Mouse (Mus musculus) limb, embryonic 13.5 days (tissue): ENCODE results near the gene Dusp12. TPM values are rescaled to one million over a fixed set of nuclear protein-coding genes. Genes with fewer than 3 reads are reported as not detected.
A peak's percentile ranks its signal among the peaks of the same experiment; 100 is the strongest.

Experiments used
- ATAC-seq: fragments of 200-750 bp; cut with Nextera tagmentation; 2 replicates; pipeline ENCODE4 v1.8.0; 2017; ENCODE audit warnings: low read depth, moderate number of reproducible peaks, moderate TSS enrichment; ENCODE audit not compliant: low FRiP score
- H3K27ac ChIP-seq: fragments of 300-500 bp; sonication (generic); 2 replicates; pipeline ENCODE4 v1.5.1; 2015; ENCODE audit warnings: inconsistent platforms, mild to moderate bottlenecking, moderate library complexity
- H3K27me3 ChIP-seq: fragments of 300-500 bp; sonication (generic); 2 replicates; pipeline ENCODE4 v1.6.1; 2015; ENCODE audit warnings: mild to moderate bottlenecking, inconsistent platforms
- H3K36me3 ChIP-seq: fragments of 300-500 bp; sonication (generic); 2 replicates; pipeline ENCODE4 v1.6.1; 2015; ENCODE audit warnings: inconsistent platforms, mild to moderate bottlenecking, moderate library complexity
- H3K4me1 ChIP-seq: fragments of 300-500 bp; sonication (generic); 2 replicates; pipeline ENCODE4 v1.6.1; 2015; ENCODE audit warnings: inconsistent platforms
- H3K4me2 ChIP-seq: fragments of 300-500 bp; sonication (generic); replicated peaks from 2 replicates; pipeline ENCODE4 v1.6.1; 2015; ENCODE audit warnings: inconsistent platforms, mild to moderate bottlenecking, moderate library complexity
- H3K4me3 ChIP-seq: fragments of 300-500 bp; sonication (generic); 2 replicates; pipeline ENCODE4 v1.5.1; 2015; ENCODE audit warnings: moderate library complexity, mild to moderate bottlenecking, inconsistent platforms
- H3K9ac ChIP-seq: fragments of 300-500 bp; sonication (generic); 2 replicates; pipeline ENCODE4 v1.6.1; 2015; ENCODE audit warnings: mild to moderate bottlenecking, inconsistent platforms
- H3K9me3 ChIP-seq: fragments of 300-500 bp; sonication (generic); 2 replicates; pipeline ENCODE4 v1.6.1; 2016; ENCODE audit warnings: inconsistent platforms
- WGBS: fragments of 180-500 bp; shearing (Covaris S2); methylation state at CpG from one replicate; pipeline ENCODE4 v1.1.7; 2015; 5-methylcytosine and 5-hydroxymethylcytosine counted together
- polyA plus RNA-seq: library from polyadenylated mRNA; unstranded; fragments of >200 nt; fragmentation: Nextera tagmentation; extraction: Ambion mirVana; gene quantifications from 2 replicates; pipeline ENCODE4 v1.2.1, GENCODE M21; 2015

Gene Dusp12
- polyA plus RNA-seq, 1 experiment from 2014 or later, result 50.5 TPM

DNA sequence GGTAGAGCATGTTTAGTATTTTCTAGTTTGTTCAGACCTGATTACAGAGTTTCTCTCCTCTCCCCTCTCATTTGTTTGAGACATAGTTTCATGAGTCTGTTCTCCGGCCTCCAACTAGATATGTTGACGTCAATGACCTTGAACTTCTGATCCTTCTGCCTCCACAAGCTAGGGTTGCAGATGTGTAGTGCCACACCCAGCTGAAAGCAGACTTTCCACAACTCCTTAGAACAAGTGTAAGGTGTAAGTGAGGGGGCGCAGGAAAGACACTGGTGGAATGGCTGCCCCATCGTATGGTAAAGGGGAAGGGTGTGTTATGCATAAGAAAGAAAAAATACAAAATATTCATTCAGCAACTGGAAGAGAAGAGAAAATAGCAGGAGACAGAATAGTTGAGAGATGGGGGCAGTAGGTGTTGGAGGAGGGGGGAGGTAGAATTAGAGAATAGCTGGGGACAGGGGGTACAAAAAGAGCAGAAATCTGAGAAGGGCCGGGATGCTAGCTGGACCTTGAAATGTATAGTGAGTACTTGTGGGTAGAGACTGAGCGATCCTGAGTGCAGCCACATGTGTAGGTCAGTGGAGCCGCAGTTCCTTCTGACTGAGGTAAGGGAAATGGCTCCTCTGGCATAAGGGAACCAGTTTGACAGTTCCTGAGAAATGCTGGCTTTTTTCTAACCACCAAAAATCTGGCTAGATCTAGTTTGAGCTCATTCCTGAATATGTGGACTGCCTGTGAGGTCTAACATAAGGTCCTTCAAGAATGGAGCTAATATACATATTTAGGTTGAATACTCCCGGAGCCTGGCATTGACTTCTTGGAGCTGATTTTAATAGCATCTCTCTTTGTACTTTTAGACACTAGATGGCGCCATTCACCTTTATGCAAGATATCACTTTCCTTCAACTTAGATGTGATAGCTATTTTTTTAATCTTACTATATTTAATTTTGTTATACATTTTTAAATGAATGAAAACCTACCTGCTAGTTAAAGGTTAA, 9.6 kb upstream of the Dusp12 start:
- no peak for ATAC-seq
- no peaks in the 10 kb centered on the region for H3K36me3 ChIP-seq
- no peak overlapping the region for H3K4me2 ChIP-seq
- H3K27ac ChIP-seq, result no peak overlapping the region
- H3K27me3 ChIP-seq, result peaks cover 8% of the 10 kb centered on the region; the same call in 1 of the 2 replicates
- no peaks in the 10 kb centered on the region for H3K4me1 ChIP-seq
- 60% methylated on average over 9 of the region's 9 CpGs for WGBS
- no peaks in the 10 kb centered on the region; the same call in 1 of the 2 replicates for H3K9me3 ChIP-seq
- no peak overlapping the region for H3K4me3 ChIP-seq
- no peak overlapping the region for H3K9ac ChIP-seq

- no peaks in the 10 kb centered on the region for H3K36me3 ChIP-seq
- WGBS, result 55% methylated on average over 1 of the region's 1 CpGs
- no peaks in the 10 kb centered on the region for H3K27me3 ChIP-seq
- ATAC-seq, result no peak
- H3K4me3 ChIP-seq, result no peak overlapping the region
- no peaks in the 10 kb centered on the region for H3K4me1 ChIP-seq
- H3K9me3 ChIP-seq, result no peaks in the 10 kb centered on the region; the same call in 1 of the 2 replicates
- H3K4me2 ChIP-seq, result no peak overlapping the region
- H3K27ac ChIP-seq, result no peak overlapping the region
- H3K9ac ChIP-seq, result no peak overlapping the region
Measured at GRCm38 (mm10) chr1:170892279-170892678, 6.9 kb upstream of the Dusp12 start.

- no peaks in the 10 kb centered on the region for H3K4me1 ChIP-seq
- no peak overlapping the region for H3K4me3 ChIP-seq
- H3K27me3 ChIP-seq, result no peaks in the 10 kb centered on the region
- WGBS, result 57% methylated on average over 2 of the region's 2 CpGs
- no peaks in the 10 kb centered on the region for H3K36me3 ChIP-seq
- H3K27ac ChIP-seq, result no peak overlapping the region
- H3K9ac ChIP-seq, result no peak overlapping the region
- no peak for ATAC-seq
- no peak overlapping the region for H3K4me2 ChIP-seq
- no peaks in the 10 kb centered on the region; the same call in 1 of the 2 replicates for H3K9me3 ChIP-seq
Measured at GRCm38 (mm10) chr1:170891646-170892045, 6.3 kb upstream of the Dusp12 start.

DNA sequence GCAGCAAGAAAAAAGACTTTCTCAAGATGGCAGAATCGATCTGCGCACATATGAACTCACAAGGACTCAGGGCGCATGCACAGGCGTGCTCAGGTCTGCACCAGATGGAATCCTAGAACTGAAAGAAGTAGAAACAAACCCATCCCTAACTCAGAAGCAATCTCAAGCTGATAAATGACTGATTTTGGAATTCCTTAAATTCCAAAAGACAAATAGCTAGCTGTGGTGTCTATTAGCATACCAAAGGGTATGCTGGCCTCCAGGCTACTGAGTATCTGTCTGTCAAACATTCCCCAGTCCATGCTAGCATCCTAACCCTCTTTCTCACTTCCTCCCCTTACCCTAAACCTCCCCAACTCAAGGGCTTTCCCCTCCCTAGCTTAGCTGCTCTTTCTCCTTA, 4.0 kb upstream of the Dusp12 start:
- WGBS, result 62% methylated on average over 4 of the region's 4 CpGs
- Histone ChIP-seq H3K4me3 (no peak overlapping the region), H3K27me3 (no peaks in the 10 kb centered on the region), H3K4me2 (no peak overlapping the region), H3K4me1 (peaks cover 3% of the 10 kb centered on the region), H3K9me3 (no peaks in the 10 kb centered on the region), H3K27ac (no peak overlapping the region), H3K36me3 (no peaks in the 10 kb centered on the region), H3K9ac (no peak overlapping the region)
- ATAC-seq, result no peak

- H3K36me3 ChIP-seq, result peaks cover 10% of the 10 kb centered on the region
- H3K9me3 ChIP-seq, result no peaks in the 10 kb centered on the region
- no peak overlapping the region for H3K4me2 ChIP-seq
- 17% methylated on average over 6 of the region's 6 CpGs for WGBS
- no peaks in the 10 kb centered on the region for H3K27me3 ChIP-seq
- peak overlapping the region; percentile 4; the same call in 1 of the 2 replicates for H3K9ac ChIP-seq
- H3K4me3 ChIP-seq, result no peak overlapping the region
- H3K27ac ChIP-seq, result no peak overlapping the region
- no peak for ATAC-seq
- H3K4me1 ChIP-seq, result peaks cover 15% of the 10 kb centered on the region
Measured at GRCm38 (mm10) chr1:170886044-170886458, 711 bp upstream of the Dusp12 start.

DNA sequence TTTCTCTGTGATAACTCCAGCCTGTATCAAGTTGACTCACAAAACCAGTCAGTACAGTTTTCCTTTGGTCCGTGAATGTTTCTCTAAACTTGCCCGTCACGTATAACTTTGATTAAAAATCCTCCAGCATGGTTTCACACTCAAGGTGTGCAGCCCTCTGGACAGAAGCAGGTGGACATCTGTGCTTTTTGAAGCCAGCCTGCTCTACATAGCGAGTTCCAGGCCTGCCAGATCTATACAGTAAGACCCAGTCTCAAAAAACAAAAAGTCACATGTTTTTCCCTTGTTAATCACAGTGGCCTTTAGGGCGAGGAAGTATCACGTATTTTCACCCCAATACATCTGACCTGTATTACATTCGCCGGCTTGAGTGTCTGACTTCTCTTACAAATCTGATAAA, 950 bp downstream of the Dusp12 start:
- ATAC-seq, result no peak
- peaks cover 15% of the 10 kb centered on the region for H3K4me1 ChIP-seq
- WGBS, result 18% methylated on average over 8 of the region's 8 CpGs
- no peak overlapping the region for H3K27ac ChIP-seq
- H3K4me3 ChIP-seq, result peak overlapping the region; percentile 84
- peak overlapping the region; percentile 91 for H3K9ac ChIP-seq
- no peaks in the 10 kb centered on the region for H3K27me3 ChIP-seq
- H3K36me3 ChIP-seq, result peaks cover 25% of the 10 kb centered on the region
- H3K9me3 ChIP-seq, result no peaks in the 10 kb centered on the region
- H3K4me2 ChIP-seq, result peak overlapping the region; percentile 75

DNA sequence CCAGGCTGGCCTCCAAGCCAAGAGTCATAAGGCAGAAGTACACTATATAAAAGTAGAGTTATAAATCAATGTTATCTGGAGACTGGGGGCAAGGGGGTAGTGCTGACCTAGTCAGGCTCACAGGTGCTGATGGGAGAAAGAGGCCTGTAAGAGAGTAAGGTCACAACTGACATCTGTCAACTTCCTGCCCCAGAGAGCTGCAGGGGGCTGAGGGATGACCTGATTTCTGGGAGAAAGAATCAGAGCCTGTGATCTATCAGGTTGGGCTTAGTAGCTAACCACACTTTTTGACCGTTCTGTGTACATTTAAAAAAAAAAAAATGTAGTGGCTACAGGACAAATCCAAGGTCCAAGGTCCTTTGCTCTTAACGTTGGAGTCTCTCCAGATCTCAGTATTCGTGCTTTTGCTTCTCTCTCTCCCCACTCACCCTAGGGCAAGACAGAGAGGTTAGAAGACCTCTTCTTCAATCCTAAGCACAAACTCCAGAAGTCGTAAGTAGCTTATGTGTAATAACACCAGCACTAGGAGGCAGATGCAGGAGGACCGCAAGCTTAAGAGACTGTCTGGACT, 2.3 kb downstream of the Dusp12 start:
- Histone ChIP-seq H3K9me3 (no peaks in the 10 kb centered on the region), H3K9ac (no peak overlapping the region), H3K4me1 (peaks cover 15% of the 10 kb centered on the region), H3K27me3 (no peaks in the 10 kb centered on the region), H3K36me3 (peaks cover 34% of the 10 kb centered on the region), H3K27ac (no peak overlapping the region), H3K4me2 (no peak overlapping the region), H3K4me3 (no peak overlapping the region)
- 83% methylated on average over 5 of the region's 5 CpGs for WGBS
- no peak for ATAC-seq

GRCm38 (mm10) chr1:170876906-170877305, 8.4 kb downstream of the Dusp12 start:
- no peaks in the 10 kb centered on the region for H3K9me3 ChIP-seq
- no peak overlapping the region for H3K27ac ChIP-seq
- H3K36me3 ChIP-seq, result peaks cover 77% of the 10 kb centered on the region
- H3K4me2 ChIP-seq, result no peak overlapping the region
- WGBS, result 91% methylated on average over 5 of the region's 5 CpGs
- no peaks in the 10 kb centered on the region for H3K27me3 ChIP-seq
- H3K9ac ChIP-seq, result no peak overlapping the region
- no peak for ATAC-seq
- no peak overlapping the region for H3K4me3 ChIP-seq
- no peaks in the 10 kb centered on the region for H3K4me1 ChIP-seq

DNA sequence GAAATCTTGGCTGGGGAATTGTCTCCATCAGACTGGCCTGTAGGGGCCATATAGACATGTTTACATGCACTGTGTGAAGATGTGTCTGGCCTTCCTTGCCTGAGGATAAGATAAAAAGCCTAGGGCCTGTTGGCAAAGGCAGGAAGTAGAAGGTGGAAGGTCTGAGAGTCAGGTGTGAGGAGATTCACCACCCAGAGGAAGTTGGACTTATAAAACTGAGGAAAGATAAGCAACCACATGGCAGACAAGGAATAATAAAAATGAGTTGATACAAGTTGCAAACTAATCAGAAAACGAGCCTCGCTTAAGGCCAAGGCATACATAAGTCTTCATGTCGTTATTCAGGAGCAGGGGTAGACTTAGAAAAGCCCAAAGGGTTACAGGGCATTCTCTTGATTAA, 9.7 kb downstream of the Dusp12 start:
- no peaks in the 10 kb centered on the region for H3K9me3 ChIP-seq
- no peaks in the 10 kb centered on the region for H3K4me1 ChIP-seq
- no peak overlapping the region for H3K27ac ChIP-seq
- no peak overlapping the region for H3K4me2 ChIP-seq
- 79% methylated on average over 3 of the region's 3 CpGs for WGBS
- H3K36me3 ChIP-seq, result peaks cover 71% of the 10 kb centered on the region
- H3K27me3 ChIP-seq, result no peaks in the 10 kb centered on the region
- H3K4me3 ChIP-seq, result no peak overlapping the region
- no peak for ATAC-seq
- no peak overlapping the region for H3K9ac ChIP-seq

DNA sequence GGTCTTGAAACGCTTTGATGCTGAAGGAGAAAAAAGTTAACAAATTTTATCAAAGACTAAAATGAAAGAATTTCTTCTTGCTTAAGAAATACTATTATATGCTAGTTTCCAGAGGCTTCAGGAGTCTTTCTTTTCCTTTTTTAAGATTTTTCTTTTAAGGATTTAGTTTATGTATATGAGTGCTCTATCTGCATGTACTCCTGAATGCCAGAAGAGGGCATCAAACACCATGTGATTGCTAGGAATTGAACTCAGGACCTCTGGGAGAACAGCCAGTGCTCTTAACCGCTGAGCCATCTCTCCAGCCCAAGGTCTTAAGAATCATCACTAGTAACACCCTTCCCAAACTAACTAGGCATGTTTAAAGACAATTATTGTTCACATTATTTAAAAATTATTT, 13.4 kb downstream of the Dusp12 start:
- no peak overlapping the region for H3K4me2 ChIP-seq
- peaks cover 1% of the 10 kb centered on the region for H3K4me1 ChIP-seq
- H3K27ac ChIP-seq, result no peak overlapping the region
- no peak overlapping the region for H3K9ac ChIP-seq
- no peak for ATAC-seq
- H3K36me3 ChIP-seq, result peaks cover 42% of the 10 kb centered on the region
- no peaks in the 10 kb centered on the region for H3K9me3 ChIP-seq
- H3K4me3 ChIP-seq, result no peak overlapping the region
- 96% methylated on average over 2 of the region's 2 CpGs for WGBS
- H3K27me3 ChIP-seq, result no peaks in the 10 kb centered on the region

GRCm38 (mm10) chr1:170871402-170871801, 13.9 kb downstream of the Dusp12 start:
- Histone ChIP-seq H3K9ac (no peak overlapping the region), H3K4me2 (no peak overlapping the region), H3K4me3 (no peak overlapping the region), H3K27me3 (no peaks in the 10 kb centered on the region), H3K27ac (no peak overlapping the region), H3K36me3 (peaks cover 36% of the 10 kb centered on the region), H3K4me1 (peaks cover 7% of the 10 kb centered on the region), H3K9me3 (no peaks in the 10 kb centered on the region)
- WGBS, result 92% methylated on average over 6 of the region's 6 CpGs
- ATAC-seq, result no peak

DNA sequence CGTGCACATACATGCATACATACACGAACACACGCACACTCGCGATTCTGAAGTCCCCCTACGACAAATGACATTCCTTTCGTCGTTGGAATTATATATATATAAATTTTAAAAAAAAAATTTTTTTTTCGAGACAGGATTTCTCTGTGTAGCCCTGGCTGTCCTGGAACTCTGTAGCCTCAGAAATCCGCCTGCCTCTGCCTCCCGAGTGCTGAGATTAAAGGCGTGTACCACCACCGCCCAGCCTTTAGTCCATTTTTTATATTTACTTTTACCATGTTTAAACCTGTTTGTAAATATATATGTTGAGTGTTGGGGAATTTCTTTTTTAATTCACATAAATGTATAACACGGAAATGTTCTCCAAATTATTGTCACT, 16.4 kb downstream of the Dusp12 start:
- peak overlapping the region; percentile 84 for H3K4me3 ChIP-seq
- no peaks in the 10 kb centered on the region for H3K27me3 ChIP-seq
- no peak overlapping the region for H3K27ac ChIP-seq
- ATAC-seq, result no peak
- peaks cover 17% of the 10 kb centered on the region for H3K36me3 ChIP-seq
- no peaks in the 10 kb centered on the region for H3K9me3 ChIP-seq
- H3K4me1 ChIP-seq, result peaks cover 9% of the 10 kb centered on the region
- peak overlapping the region; percentile 65 for H3K9ac ChIP-seq
- 22% methylated on average over 14 of the region's 14 CpGs for WGBS
- H3K4me2 ChIP-seq, result peak overlapping the region; percentile 86
